Mouse (Mus musculus): ENCODE data around the gene Pomgnt1. TPM values are rescaled to one million over a fixed set of nuclear protein-coding genes. Genes with fewer than 3 reads are reported as not detected.

The Pomgnt1 gene
- polyA plus RNA-seq, 1 experiment from 2014 or later: 71.5 TPM

GRCm38 (mm10) chr4:116140801-116141574 is 17.3 kb downstream of the Pomgnt1 start:
- 70% methylated on average over 7 of the region's 7 CpGs for WGBS
- no peak overlapping the region for H3K4me2 ChIP-seq
- H3K9me3 ChIP-seq (replicated peaks): no peaks in the 10 kb centered on the region
- H3K4me3 ChIP-seq: no peak overlapping the region
- H3K4me1 ChIP-seq (replicated peaks): peaks cover 24% of the 10 kb centered on the region
- H3K9ac ChIP-seq: no peak overlapping the region
- 0 out of 2 replicates have a peak, but pooled peaks cover 6% of the 10 kb centered on the region for H3K27me3 ChIP-seq (replicated peaks)
- no peak overlapping the region for H3K27ac ChIP-seq (ENCODE audit: poor library complexity, severe bottlenecking)
- no peaks in the 10 kb centered on the region for H3K36me3 ChIP-seq
- no peak for ATAC-seq (ENCODE audit: insufficient number of reproducible peaks, low FRiP score)

GRCm38 (mm10) chr4:116141736-116142135 is 18.1 kb downstream of the Pomgnt1 start:
- ATAC-seq (ENCODE audit: insufficient number of reproducible peaks, low FRiP score): no peak
- no peak overlapping the region for H3K9ac ChIP-seq
- no peaks in the 10 kb centered on the region for H3K9me3 ChIP-seq (replicated peaks)
- no peak overlapping the region for H3K4me2 ChIP-seq
- 58% methylated on average over 1 of the region's 1 CpGs for WGBS
- no peaks in the 10 kb centered on the region for H3K36me3 ChIP-seq
- H3K27me3 ChIP-seq (replicated peaks): 0 out of 2 replicates have a peak, but pooled peaks cover 6% of the 10 kb centered on the region
- H3K27ac ChIP-seq (ENCODE audit: poor library complexity, severe bottlenecking): no peak overlapping the region
- H3K4me1 ChIP-seq (replicated peaks): peaks cover 22% of the 10 kb centered on the region
- no peak overlapping the region for H3K4me3 ChIP-seq

GRCm38 (mm10) chr4:116142269-116142668 is 18.6 kb downstream of the Pomgnt1 start:
- Histone ChIP-seq H3K9ac (no peak overlapping the region), H3K4me2 (no peak overlapping the region), H3K36me3 (no peaks in the 10 kb centered on the region), H3K27ac (ENCODE audit: poor library complexity, severe bottlenecking) (no peak overlapping the region), H3K4me3 (no peak overlapping the region), H3K9me3 (replicated peaks) (0 out of 2 replicates have a peak, but pooled peaks cover 3% of the 10 kb centered on the region), H3K27me3 (replicated peaks) (0 out of 2 replicates have a peak, but pooled peaks cover 6% of the 10 kb centered on the region), H3K4me1 (replicated peaks) (peaks cover 18% of the 10 kb centered on the region)
- no peak for ATAC-seq (ENCODE audit: insufficient number of reproducible peaks, low FRiP score)
- 85% methylated on average over 7 of the region's 7 CpGs for WGBS

- ATAC-seq (ENCODE audit: insufficient number of reproducible peaks, low FRiP score): no peak
- Histone ChIP-seq H3K27ac (ENCODE audit: poor library complexity, severe bottlenecking) (no peak overlapping the region), H3K36me3 (no peaks in the 10 kb centered on the region), H3K9me3 (replicated peaks) (0 out of 2 replicates have a peak, but pooled peaks cover 4% of the 10 kb centered on the region), H3K9ac (peak overlapping the region; percentile 79; the same call in 1 of the 2 replicates), H3K4me3 (peak overlapping the region; percentile 75), H3K4me1 (replicated peaks) (peaks cover 15% of the 10 kb centered on the region), H3K27me3 (replicated peaks) (0 out of 2 replicates have a peak, but pooled peaks cover 6% of the 10 kb centered on the region), H3K4me2 (peak overlapping the region; percentile 98)
- 9% methylated on average over 7 of the region's 7 CpGs for WGBS
These were observed 19.7 kb downstream of the Pomgnt1 start for GRCm38 (mm10) chr4:116143317-116143811.

- Histone ChIP-seq H3K27me3 (replicated peaks) (0 out of 2 replicates have a peak, but pooled peaks cover 6% of the 10 kb centered on the region), H3K9ac (peak overlapping the region; percentile 79), H3K4me3 (peak overlapping the region; percentile 75), H3K36me3 (no peaks in the 10 kb centered on the region), H3K9me3 (replicated peaks) (0 out of 2 replicates have a peak, but pooled peaks cover 4% of the 10 kb centered on the region), H3K4me2 (peak overlapping the region; percentile 98), H3K27ac (ENCODE audit: poor library complexity, severe bottlenecking) (no peak overlapping the region), H3K4me1 (replicated peaks) (peaks cover 15% of the 10 kb centered on the region)
- ATAC-seq (ENCODE audit: insufficient number of reproducible peaks, low FRiP score): peak; percentile 77
- under 1% methylated on average over 47 of the region's 47 CpGs for WGBS
These were observed 20.5 kb downstream of the Pomgnt1 start for GRCm38 (mm10) chr4:116143891-116144717.

GRCm38 (mm10) chr4:116149812-116150155 is 26.1 kb downstream of the Pomgnt1 start:
- 21% methylated on average over 6 of the region's 6 CpGs for WGBS
- Histone ChIP-seq H3K36me3 (peaks cover 32% of the 10 kb centered on the region), H3K4me2 (peak overlapping the region; percentile 83), H3K27me3 (replicated peaks) (no peaks in the 10 kb centered on the region), H3K27ac (ENCODE audit: poor library complexity, severe bottlenecking) (peak overlapping the region; percentile 91), H3K4me3 (peak overlapping the region; percentile 88), H3K4me1 (replicated peaks) (peaks cover 13% of the 10 kb centered on the region), H3K9me3 (replicated peaks) (0 out of 2 replicates have a peak, but pooled peaks cover 4% of the 10 kb centered on the region), H3K9ac (peak overlapping the region; percentile 95)
- ATAC-seq (ENCODE audit: insufficient number of reproducible peaks, low FRiP score): 0 out of 2 replicates have a peak, but pooled peaks have one; percentile 12

GRCm38 (mm10) chr4:116150156-116150861 is 26.7 kb downstream of the Pomgnt1 start:
- peaks cover 37% of the 10 kb centered on the region for H3K36me3 ChIP-seq
- WGBS: 4% methylated on average over 70 of the region's 73 CpGs
- peak overlapping the region; percentile 91 for H3K27ac ChIP-seq (ENCODE audit: poor library complexity, severe bottlenecking)
- peak overlapping the region; percentile 88 for H3K4me3 ChIP-seq
- peaks cover 11% of the 10 kb centered on the region for H3K4me1 ChIP-seq (replicated peaks)
- H3K9me3 ChIP-seq (replicated peaks): 0 out of 2 replicates have a peak, but pooled peaks cover 4% of the 10 kb centered on the region
- H3K9ac ChIP-seq: peak overlapping the region; percentile 95
- H3K27me3 ChIP-seq (replicated peaks): no peaks in the 10 kb centered on the region
- H3K4me2 ChIP-seq: peak overlapping the region; percentile 83
- ATAC-seq (ENCODE audit: insufficient number of reproducible peaks, low FRiP score): peak; percentile 94

GRCm38 (mm10) chr4:116150862-116151221 is 27.2 kb downstream of the Pomgnt1 start:
- Histone ChIP-seq H3K27ac (ENCODE audit: poor library complexity, severe bottlenecking) (peak overlapping the region; percentile 91), H3K4me2 (peak overlapping the region; percentile 83), H3K36me3 (peaks cover 43% of the 10 kb centered on the region), H3K4me3 (peak overlapping the region; percentile 88), H3K27me3 (replicated peaks) (no peaks in the 10 kb centered on the region), H3K9ac (peak overlapping the region; percentile 95), H3K9me3 (replicated peaks) (0 out of 2 replicates have a peak, but pooled peaks cover 4% of the 10 kb centered on the region), H3K4me1 (replicated peaks) (peaks cover 11% of the 10 kb centered on the region)
- 14% methylated on average over 4 of the region's 4 CpGs for WGBS
- ATAC-seq (ENCODE audit: insufficient number of reproducible peaks, low FRiP score): no peak

GRCm38 (mm10) chr4:116151238-116151637 is 27.6 kb downstream of the Pomgnt1 start, which contains the start of gene Lurap1:
Lurap1 (minus strand) TSS chr4:116151338.
- Histone ChIP-seq H3K4me1 (replicated peaks) (peaks cover 11% of the 10 kb centered on the region), H3K27ac (ENCODE audit: poor library complexity, severe bottlenecking) (peak within 1 kb of the TSS; percentile 91), H3K27me3 (replicated peaks) (no peaks in the 10 kb centered on the region), H3K9ac (peak within 1 kb of the TSS; percentile 95), H3K36me3 (peaks cover 47% of the 10 kb centered on the region), H3K9me3 (replicated peaks) (0 out of 2 replicates have a peak, but pooled peaks cover 4% of the 10 kb centered on the region), H3K4me3 (peak within 1 kb of the TSS; percentile 88), H3K4me2 (peak within 1 kb of the TSS; percentile 83)
- WGBS: 69% methylated on average over 6 of the region's 6 CpGs
- ATAC-seq (ENCODE audit: insufficient number of reproducible peaks, low FRiP score): no peak

GRCm38 (mm10) chr4:116152702-116153101 is 29.1 kb downstream of the Pomgnt1 start:
- Histone ChIP-seq H3K27ac (ENCODE audit: poor library complexity, severe bottlenecking) (no peak overlapping the region), H3K4me3 (no peak overlapping the region), H3K4me1 (replicated peaks) (peaks cover 11% of the 10 kb centered on the region), H3K9ac (no peak overlapping the region), H3K4me2 (no peak overlapping the region), H3K9me3 (replicated peaks) (no peaks in the 10 kb centered on the region), H3K27me3 (replicated peaks) (no peaks in the 10 kb centered on the region), H3K36me3 (peaks cover 61% of the 10 kb centered on the region)
- 93% methylated on average over 15 of the region's 15 CpGs for WGBS
- ATAC-seq (ENCODE audit: insufficient number of reproducible peaks, low FRiP score): no peak
